Mouse (Mus musculus) embryonic facial prominence, embryonic 15.5 days (tissue): ENCODE results near the gene Tmed5. TPM values are rescaled to one million over a fixed set of nuclear protein-coding genes. Genes with fewer than 3 reads are reported as not detected.
"Not testable (repeated sequence)": the region's sequence is repeated elsewhere in the genome, so short reads cannot be mapped to it uniquely, and the experiment has no call there.

ENCODE experiments used
- ATAC-seq: fragments of 200-750 bp; cut with Nextera tagmentation; 2 replicates; pipeline ENCODE4 v1.8.0; 2017; ENCODE audit warnings: low read depth, moderate TSS enrichment; ENCODE audit not compliant: insufficient number of reproducible peaks, low FRiP score, low TSS enrichment
- H3K27ac ChIP-seq: fragments of 300-500 bp; sonication (generic); replicated peaks from 2 replicates; pipeline ENCODE4 v1.5.1; 2015; ENCODE audit warnings: mild to moderate bottlenecking, inconsistent platforms
- H3K27me3 ChIP-seq: fragments of 300-500 bp; sonication (generic); 2 replicates; pipeline ENCODE4 v1.6.1; 2015; ENCODE audit warnings: inconsistent platforms
- H3K36me3 ChIP-seq: fragments of 300-500 bp; sonication (generic); 2 replicates; pipeline ENCODE4 v1.6.1; 2015; ENCODE audit warnings: mild to moderate bottlenecking, inconsistent platforms
- H3K4me1 ChIP-seq: fragments of 300-500 bp; sonication (generic); 2 replicates; pipeline ENCODE4 v1.6.1; 2015; ENCODE audit warnings: inconsistent platforms
- H3K4me2 ChIP-seq: fragments of 300-500 bp; sonication (generic); replicated peaks from 2 replicates; pipeline ENCODE4 v1.6.1; 2015; ENCODE audit warnings: mild to moderate bottlenecking, inconsistent platforms
- H3K4me3 ChIP-seq: fragments of 300-500 bp; sonication (generic); replicated peaks from 2 replicates; pipeline ENCODE4 v1.5.1; 2015; ENCODE audit warnings: mild to moderate bottlenecking, inconsistent platforms
- H3K9ac ChIP-seq: fragments of 300-500 bp; sonication (generic); 2 replicates; pipeline ENCODE4 v1.6.1; 2015; ENCODE audit warnings: inconsistent platforms
- H3K9me3 ChIP-seq: fragments of 300-500 bp; sonication (generic); replicated peaks from 2 replicates; pipeline ENCODE4 v1.6.1; 2016; ENCODE audit warnings: inconsistent platforms
- WGBS: fragments of 180-500 bp; shearing (Covaris S2); methylation state at CpG from one replicate; pipeline ENCODE4 v1.1.7; 2015; 5-methylcytosine and 5-hydroxymethylcytosine counted together
- polyA plus RNA-seq: library from polyadenylated mRNA; unstranded; fragments of >200 nt; fragmentation: Nextera tagmentation; extraction: Ambion mirVana; gene quantifications from 2 replicates; pipeline ENCODE4 v1.2.1, GENCODE M21; 2015

The Tmed5 gene
- polyA plus RNA-seq, 1 experiment from 2014 or later: 38.6 TPM

GRCm38 (mm10) chr5:108092731-108093130, 39.7 kb downstream of the Tmed5 start:
- H3K9me3 ChIP-seq: not testable (repeated sequence)
- WGBS: 95% methylated on average over 8 of the region's 8 CpGs
- peaks cover 51% of the 10 kb centered on the region for H3K36me3 ChIP-seq

DNA sequence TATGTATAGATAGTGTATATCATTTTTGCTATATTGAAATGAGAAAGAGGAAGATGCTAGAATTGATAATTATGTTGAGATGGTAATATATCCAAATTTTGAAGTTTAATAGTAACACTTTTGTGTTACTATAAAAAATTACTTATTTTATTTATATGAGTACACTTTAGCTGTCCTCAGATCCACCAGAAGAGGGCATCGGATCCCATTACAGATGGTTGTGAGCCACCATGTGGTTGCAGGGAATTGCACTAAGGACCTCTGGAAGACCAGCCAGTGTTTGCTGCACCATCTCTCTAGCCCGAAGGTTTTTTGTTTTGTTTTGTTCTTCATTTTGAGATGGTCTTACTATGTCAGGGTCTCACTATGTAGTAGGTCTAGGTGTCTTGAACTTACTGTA, 47.0 kb downstream of the Tmed5 start:
- H3K36me3 ChIP-seq: peaks cover 41% of the 10 kb centered on the region
- H3K9me3 ChIP-seq: no peaks in the 10 kb centered on the region
- H3K4me2 ChIP-seq: no peak overlapping the region
- H3K27ac ChIP-seq: no peak overlapping the region
- H3K4me3 ChIP-seq: no peak overlapping the region
- H3K9ac ChIP-seq: no peak overlapping the region
- WGBS: 88% methylated on average over 2 of the region's 2 CpGs
- ATAC-seq: no peak
- no peaks in the 10 kb centered on the region for H3K4me1 ChIP-seq
- H3K27me3 ChIP-seq: no peaks in the 10 kb centered on the region

More at GRCm38 (mm10) chr5:108092731-108093130, 39.7 kb downstream of the Tmed5 start:
- H3K9ac ChIP-seq, H3K4me2 ChIP-seq, H3K4me3 ChIP-seq, H3K4me1 ChIP-seq, ATAC-seq, H3K27me3 ChIP-seq, H3K27ac ChIP-seq: not testable (repeated sequence)

GRCm38 (mm10) chr5:108082380-108082779, 50.0 kb downstream of the Tmed5 start:
- Histone ChIP-seq H3K4me1 (no peaks in the 10 kb centered on the region), H3K9me3 (no peaks in the 10 kb centered on the region), H3K4me3 (no peak overlapping the region), H3K4me2 (no peak overlapping the region), H3K36me3 (peaks cover 31% of the 10 kb centered on the region), H3K27me3 (no peaks in the 10 kb centered on the region), H3K27ac (no peak overlapping the region), H3K9ac (no peak overlapping the region)
- WGBS: 48% methylated on average over 2 of the region's 2 CpGs
- ATAC-seq: no peak

DNA sequence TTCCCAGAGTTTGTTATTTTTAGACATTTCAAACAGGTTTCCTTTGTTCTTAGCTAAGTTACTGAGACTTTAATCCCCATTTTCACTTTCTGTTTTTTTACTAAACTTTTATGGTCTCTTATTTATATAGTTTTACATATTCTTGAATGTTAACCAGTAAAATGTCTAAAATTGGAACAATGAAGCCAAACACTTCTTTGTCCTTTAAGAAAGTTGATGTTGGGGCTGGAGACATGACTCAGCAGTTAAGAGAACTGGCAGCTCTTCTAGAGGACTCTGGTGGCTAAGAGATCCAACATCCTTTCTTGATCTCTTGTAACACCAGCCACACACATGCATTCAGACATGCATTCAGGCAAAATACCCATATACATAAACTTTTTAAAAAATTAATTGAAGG, 52.8 kb downstream of the Tmed5 start:
- Histone ChIP-seq H3K27ac (no peak overlapping the region), H3K9ac (no peak overlapping the region), H3K36me3 (peaks cover 31% of the 10 kb centered on the region), H3K4me1 (no peaks in the 10 kb centered on the region), H3K9me3 (no peaks in the 10 kb centered on the region), H3K27me3 (no peaks in the 10 kb centered on the region), H3K4me3 (no peak overlapping the region), H3K4me2 (no peak overlapping the region)
- ATAC-seq: no peak

GRCm38 (mm10) chr5:108076833-108077540, 55.4 kb downstream of the Tmed5 start:
- no peaks in the 10 kb centered on the region for H3K4me1 ChIP-seq
- 67% methylated on average over 6 of the region's 6 CpGs for WGBS
- H3K4me2 ChIP-seq: no peak overlapping the region
- no peak overlapping the region for H3K27ac ChIP-seq
- H3K9ac ChIP-seq: no peak overlapping the region
- H3K36me3 ChIP-seq: peaks cover 41% of the 10 kb centered on the region
- no peak for ATAC-seq
- no peaks in the 10 kb centered on the region for H3K9me3 ChIP-seq
- no peak overlapping the region for H3K4me3 ChIP-seq
- H3K27me3 ChIP-seq: no peaks in the 10 kb centered on the region

DNA sequence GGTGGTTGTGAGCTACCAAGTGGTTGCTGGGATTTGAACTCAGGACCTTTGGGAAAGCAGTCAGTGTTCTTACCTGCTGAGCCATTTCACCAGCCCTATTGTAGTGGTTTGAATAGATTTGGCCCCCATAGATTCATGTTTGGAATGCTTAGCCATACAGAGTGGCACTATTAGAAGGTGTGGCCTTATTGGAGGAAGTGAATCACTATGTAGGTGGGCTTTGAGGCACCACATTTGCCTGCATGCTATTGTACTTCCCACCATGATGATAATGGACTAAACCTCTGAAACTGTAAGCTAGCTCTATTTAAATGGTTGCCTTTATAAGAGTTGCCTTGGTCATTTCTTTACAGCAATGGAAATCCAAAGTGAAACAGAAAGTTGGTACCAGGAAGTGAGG, 56.2 kb downstream of the Tmed5 start:
- Histone ChIP-seq H3K36me3 (peaks cover 45% of the 10 kb centered on the region), H3K9me3 (no peaks in the 10 kb centered on the region), H3K4me2 (no peak overlapping the region), H3K27me3 (no peaks in the 10 kb centered on the region), H3K4me1 (no peaks in the 10 kb centered on the region), H3K27ac (no peak overlapping the region), H3K9ac (no peak overlapping the region), H3K4me3 (no peak overlapping the region)
- no peak for ATAC-seq

DNA sequence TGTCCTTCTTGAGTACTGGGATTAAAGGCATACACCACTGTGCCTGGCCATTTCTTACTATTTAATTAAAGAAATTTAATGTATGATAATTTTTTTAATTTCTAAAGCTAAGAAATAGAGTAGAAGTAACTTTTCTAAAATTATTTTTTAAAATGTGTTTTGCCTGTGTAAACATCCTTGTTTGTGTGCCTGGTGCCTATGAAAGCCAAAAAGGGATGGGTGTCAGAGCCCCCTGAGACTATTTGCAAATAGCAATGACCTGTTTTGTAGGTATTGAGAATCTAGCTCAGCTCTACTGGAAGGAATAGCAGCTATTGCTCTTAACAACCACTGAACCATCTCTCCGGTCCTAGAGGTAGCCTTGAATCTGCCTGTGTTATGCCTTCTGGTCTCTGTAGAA, 60.1 kb downstream of the Tmed5 start:
- Histone ChIP-seq H3K27me3 (no peaks in the 10 kb centered on the region), H3K4me2 (no peak overlapping the region), H3K27ac (no peak overlapping the region), H3K9ac (no peak overlapping the region), H3K4me3 (no peak overlapping the region), H3K9me3 (no peaks in the 10 kb centered on the region), H3K4me1 (peaks cover under 1% of the 10 kb centered on the region; the same call in 1 of the 2 replicates), H3K36me3 (peaks cover 65% of the 10 kb centered on the region)
- 93% methylated on average over 1 of the region's 1 CpGs for WGBS
- ATAC-seq: no peak

DNA sequence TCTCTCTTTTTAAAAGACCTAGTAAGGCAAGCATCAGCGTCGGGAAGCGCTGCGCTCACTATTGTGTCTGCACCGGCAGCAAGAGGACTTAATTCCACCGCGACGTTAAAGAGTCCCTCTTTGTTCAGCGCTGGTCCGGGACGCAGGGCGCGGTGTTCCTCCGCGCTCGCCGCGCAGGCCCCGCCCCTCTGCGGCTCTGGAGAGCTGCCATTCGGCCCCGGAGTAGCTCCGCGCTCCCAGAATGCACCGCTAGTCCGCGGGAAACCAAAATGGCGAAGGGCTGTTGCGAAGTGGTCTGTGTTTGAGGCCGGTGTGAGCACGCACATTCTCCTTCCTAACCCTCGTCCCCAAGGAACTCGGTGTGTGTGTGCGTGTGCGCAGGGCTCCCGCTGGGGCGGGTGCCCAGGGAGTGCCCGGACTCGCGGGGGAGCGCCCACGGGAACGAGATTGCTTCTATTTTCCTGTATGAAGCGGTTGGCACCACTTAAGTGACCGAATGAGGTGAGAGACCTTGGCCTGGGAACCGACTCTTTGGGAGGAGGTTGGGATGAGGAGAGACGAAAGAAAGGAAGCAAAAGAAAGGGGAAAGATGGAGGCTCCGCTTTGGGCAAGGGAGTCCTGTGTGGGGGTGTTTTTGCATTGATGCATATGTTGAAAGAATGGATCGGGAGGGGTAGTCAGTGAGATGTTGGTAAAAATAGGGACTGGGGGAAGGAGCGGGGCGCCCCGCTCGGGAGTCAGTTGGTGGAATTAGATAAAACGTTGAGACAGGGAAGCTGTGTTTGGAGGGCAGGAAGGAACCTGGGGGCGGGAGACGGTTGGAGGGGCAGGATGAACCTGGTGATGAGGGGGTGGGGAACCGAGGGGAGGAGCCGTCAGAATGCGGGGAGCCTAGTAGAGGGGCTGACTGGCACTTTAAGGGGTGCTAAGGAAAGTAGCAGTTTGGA, 66.7 kb downstream of the Tmed5 start, which contains the start of gene Mtf2:
Gene Mtf2 (plus strand): TSS at position 210 of the 947 bp plus-strand sequence.
- H3K9me3 ChIP-seq: no peaks in the 10 kb centered on the region

GRCm38 (mm10) chr5:108060413-108060812, 72.0 kb downstream of the Tmed5 start:
- Histone ChIP-seq H3K4me2 (no peak overlapping the region), H3K27me3 (no peaks in the 10 kb centered on the region), H3K4me3 (no peak overlapping the region), H3K4me1 (no peaks in the 10 kb centered on the region), H3K9ac (no peak overlapping the region), H3K9me3 (no peaks in the 10 kb centered on the region), H3K27ac (no peak overlapping the region), H3K36me3 (no peaks in the 10 kb centered on the region)
- ATAC-seq: no peak
- 94% methylated on average over 9 of the region's 9 CpGs for WGBS

More for the DNA sequence above, 66.7 kb downstream of the Tmed5 start, which contains the start of gene Mtf2:
- H3K27me3 ChIP-seq: no peaks in the 10 kb centered on the region
- peak within 1 kb of the TSS; percentile 68 for H3K4me2 ChIP-seq
- peak; percentile 96 for ATAC-seq
- peak within 1 kb of the TSS; percentile 95 for H3K27ac ChIP-seq
- peak within 1 kb of the TSS; percentile 84 for H3K4me3 ChIP-seq
- H3K36me3 ChIP-seq: peaks cover 21% of the 10 kb centered on the region
- WGBS: under 1% methylated on average over 59 of the region's 59 CpGs
- H3K4me1 ChIP-seq: peaks cover 4% of the 10 kb centered on the region; the same call in 1 of the 2 replicates
- H3K9ac ChIP-seq: peak within 1 kb of the TSS; percentile 91
